Mouse (Mus musculus) liver, postnatal 0 days (tissue): Measurements from ENCODE around the gene Sbp.
"Not testable (repeated sequence)": the region's sequence is repeated elsewhere in the genome, so short reads cannot be mapped to it uniquely, and the experiment has no call there.

Experiments used
- CTCF ChIP-seq: sonication (generic); IDR thresholded peaks from 2 replicates; pipeline ENCODE4 v1.5.1; 2016; ENCODE audit warnings: antibody characterized with exemption, low read depth
- EP300 ChIP-seq: IDR thresholded peaks from 2 replicates; pipeline ENCODE4 v1.6.1; 2016; ENCODE audit warnings: antibody characterized with exemption, low read depth, mild to moderate bottlenecking

- TF ChIP-seq CTCF, EP300: not testable (repeated sequence)
Measured at GRCm38 (mm10) chr17:23950828-23951227, 9.4 kb downstream of the Sbp start.
